10 mouse cellular contexts compared by ENCODE assay signal in genomic region chr17:26380280-26380985, GRCm38 (mm10). TPM values are rescaled to one million over a fixed set of nuclear protein-coding genes. Genes with fewer than 3 reads are reported as not detected.
A peak's percentile ranks its signal among the peaks of the same experiment; 100 is the strongest.
DNase-seq lines count a peak whose midpoint lies in the region; ATAC-seq lines count a peak whose summit lies in the region.
"Had no signal": no experiment of that assay in that cellular context is flagged by ENCODE, and none has a peak within 500 bp of the region (broad histone marks: within the 10 kb centered on the region; RNA-seq: fewer than 3 reads in every experiment).

No protein-coding gene starts in this region.

- H3K4me3 ChIP-seq in heart, embryonic 10.5 days = peak overlapping the region; percentile 31
- no peak overlapping the region for H3K4me3 ChIP-seq in lung, embryonic 16.5 days (ENCODE audit: low read length)
- no peak overlapping the region for H3K4me3 ChIP-seq in stomach, embryonic 14.5 days (ENCODE audit: low read depth, low read length)

- peak overlapping the region; percentile 85 for H3K27ac ChIP-seq in heart, embryonic 10.5 days
- H3K27ac ChIP-seq in lung, embryonic 16.5 days (ENCODE audit: low read length) = peak overlapping the region; percentile 44; the same call in 1 of the 2 replicates
- H3K27ac ChIP-seq in stomach, embryonic 14.5 days (ENCODE audit: low read length) = peak overlapping the region; percentile 85; the same call in 1 of the 2 replicates

- H3K4me1 ChIP-seq in heart, embryonic 10.5 days = peaks cover 78% of the 10 kb centered on the region
- peaks cover 28% of the 10 kb centered on the region for H3K4me1 ChIP-seq in lung, embryonic 16.5 days (replicated peaks; ENCODE audit: control insufficient read depth, insufficient read depth, low read length)
- peaks cover 42% of the 10 kb centered on the region for H3K4me1 ChIP-seq in stomach, embryonic 14.5 days (ENCODE audit: control insufficient read depth, insufficient read depth, low read length)

- peak; percentile 37; the same call in 1 of the 2 replicates for ATAC-seq in lung, embryonic 16.5 days (ENCODE audit: low read depth)
- peak; percentile 10; the same call in 1 of the 2 replicates for ATAC-seq in stomach, embryonic 14.5 days (ENCODE audit: insufficient number of reproducible peaks, insufficient read depth, low FRiP score, low read depth)

- no peak for DNase-seq in heart, embryonic 10.5 days (ENCODE audit: low spot score)
- no peak for DNase-seq in heart, postnatal 36 days
- no peak for DNase-seq in lung, postnatal 14 days
- DNase-seq in hindlimb bud, embryonic 11.5 days (ENCODE audit: extremely low spot score, low read depth, low spot score) = peak; percentile 16
- no peak for DNase-seq in spleen, postnatal 14 days (ENCODE audit: low spot score in 2 of 2)
- no peak for DNase-seq in right cerebral cortex, adult 18-20 months
- DNase-seq: B cell, adult 2 months had no signal

- no peaks in the 10 kb centered on the region for H3K27me3 ChIP-seq in heart, embryonic 10.5 days (ENCODE audit: insufficient read depth, poor library complexity, severe bottlenecking)
- H3K27me3 ChIP-seq in lung, embryonic 16.5 days (ENCODE audit: control insufficient read depth, insufficient read depth, low read depth, low read length) = no peaks in the 10 kb centered on the region
- H3K27me3 ChIP-seq in stomach, embryonic 14.5 days (ENCODE audit: control insufficient read depth, insufficient read depth, low read length) = no peaks in the 10 kb centered on the region
- H3K27me3 ChIP-seq: Patski had no signal

- 31% methylated on average over 8 of the region's 8 CpGs for WGBS in heart, embryonic 10.5 days
- 17% methylated on average over 8 of the region's 8 CpGs for WGBS in lung, embryonic 16.5 days
- 21% methylated on average over 8 of the region's 8 CpGs for WGBS in stomach, embryonic 14.5 days

- H3K36me3 ChIP-seq in heart, embryonic 10.5 days = no peaks in the 10 kb centered on the region
- H3K36me3 ChIP-seq in lung, embryonic 16.5 days (ENCODE audit: control insufficient read depth, insufficient read depth, low read length) = no peaks in the 10 kb centered on the region
- no peaks in the 10 kb centered on the region for H3K36me3 ChIP-seq in stomach, embryonic 14.5 days (ENCODE audit: control insufficient read depth, insufficient read depth, low read length)

- intact Hi-C loops in heart, postnatal 36 days (cut with DNase I) = loop anchor here (5.0 kb wide), 1 partner anchor 72 kb away; no protein-coding TSS in a partner anchor

- no peak overlapping the region for H3K9ac ChIP-seq in lung, embryonic 16.5 days (ENCODE audit: low read length)
- no peak overlapping the region for H3K9ac ChIP-seq in stomach, embryonic 14.5 days (replicated peaks; ENCODE audit: low read depth, low read length)

- peak overlapping the region; percentile 18; the same call in 1 of the 2 replicates for H3K4me2 ChIP-seq in lung, embryonic 16.5 days (ENCODE audit: low read depth, low read length)
- H3K4me2 ChIP-seq in stomach, embryonic 14.5 days (replicated peaks; ENCODE audit: low read depth, low read length) = peak overlapping the region; percentile 21; the same call in 1 of the 2 replicates

- no peaks in the 10 kb centered on the region for H3K9me3 ChIP-seq in heart, embryonic 10.5 days
- no peaks in the 10 kb centered on the region for H3K9me3 ChIP-seq in lung, embryonic 16.5 days (ENCODE audit: control insufficient read depth, low read length)
- H3K9me3 ChIP-seq in stomach, embryonic 14.5 days (ENCODE audit: control insufficient read depth, low read depth, low read length) = no peaks in the 10 kb centered on the region

RNA-seq across cellular contexts. Expression of gene Neurl1b, which starts 34.2 kb away (rescaled TPM):
- polyA plus RNA-seq in heart, embryonic 10.5 days (2016; fragmentation: Nextera tagmentation; extraction: Ambion mirVana) = 1.3 and 1.8 TPM in 2 replicates
- 1 to 10 TPM; 5.2 to 6.3 TPM for total RNA-seq in heart, postnatal 36 days (2021)
- 1.8 and 2.3 TPM in 2 replicates for polyA plus RNA-seq in lung, embryonic 16.5 days (2015; fragmentation: Nextera tagmentation; extraction: Ambion mirVana)
- 5.0 and 6.0 TPM in 2 replicates for polyA plus RNA-seq in stomach, embryonic 14.5 days (2014; fragmentation: Nextera tagmentation; extraction: Ambion mirVana)
